Mouse (Mus musculus): ENCODE data around the gene Gm20888. TPM values are rescaled to one million over a fixed set of nuclear protein-coding genes. Genes with fewer than 3 reads are reported as not detected.
"Not testable (repeated sequence)": the region's sequence is repeated elsewhere in the genome, so short reads cannot be mapped to it uniquely, and the experiment has no call there.

Gm20888 gene
- not detected in 2 replicates for polyA plus RNA-seq (2015; fragmentation: Nextera tagmentation; extraction: Ambion mirVana)

GRCm38 (mm10) chrY:70441582-70441981 is at the start of gene Gm20888:
Gm20888 (plus strand) TSS chrY:70441882.
- H3K9me3 ChIP-seq (ENCODE audit: low read length); DNase-seq (ENCODE audit: low spot score); H3K4me1 ChIP-seq (ENCODE audit: insufficient read depth, low read depth, low read length); H3K27ac ChIP-seq (ENCODE audit: low read length); H3K27me3 ChIP-seq (replicated peaks; ENCODE audit: insufficient read depth, low read length); H3K4me2 ChIP-seq (replicated peaks; ENCODE audit: low read depth, low read length); H3K9ac ChIP-seq (replicated peaks; ENCODE audit: low read depth); H3K36me3 ChIP-seq (ENCODE audit: insufficient read depth, low read length); H3K4me3 ChIP-seq (ENCODE audit: low read depth, low read length); ATAC-seq: not testable (repeated sequence)
- WGBS: no CpG with 5 or more reads among the region's 6 CpGs

Other genes starting within 250 kb of the Gm20888 start
- not detected in 2 replicates for gene Gm21118, start 168.2 kb upstream of the Gm20888 start, polyA plus RNA-seq (2015; fragmentation: Nextera tagmentation; extraction: Ambion mirVana)
- gene Gm29423, start 138.6 kb upstream of the Gm20888 start, polyA plus RNA-seq (2015; fragmentation: Nextera tagmentation; extraction: Ambion mirVana): not detected in 2 replicates
- gene Gm29644, start 138.5 kb upstream of the Gm20888 start, polyA plus RNA-seq (2015; fragmentation: Nextera tagmentation; extraction: Ambion mirVana): not detected in 2 replicates

All from lung, postnatal 0 days (tissue).